Mouse (Mus musculus): ENCODE data around the gene Rsad1.

GRCm38 (mm10) chr11:94513452-94513851, 35.6 kb downstream of the Rsad1 start:
- TF ChIP-seq EP300 (IDR thresholded peaks at IDR 0.05; ENCODE audit: insufficient read depth, low read depth, low read length) (no peak), POLR2A (IDR thresholded peaks at IDR 0.05; ENCODE audit: insufficient read depth, low read length) (no peak), CTCF (IDR thresholded peaks at IDR 0.05; ENCODE audit: low read depth, low read length) (no peak)
